Mouse (Mus musculus): ENCODE data around the gene Hsd11b2.

Hsd11b2 gene

DNA sequence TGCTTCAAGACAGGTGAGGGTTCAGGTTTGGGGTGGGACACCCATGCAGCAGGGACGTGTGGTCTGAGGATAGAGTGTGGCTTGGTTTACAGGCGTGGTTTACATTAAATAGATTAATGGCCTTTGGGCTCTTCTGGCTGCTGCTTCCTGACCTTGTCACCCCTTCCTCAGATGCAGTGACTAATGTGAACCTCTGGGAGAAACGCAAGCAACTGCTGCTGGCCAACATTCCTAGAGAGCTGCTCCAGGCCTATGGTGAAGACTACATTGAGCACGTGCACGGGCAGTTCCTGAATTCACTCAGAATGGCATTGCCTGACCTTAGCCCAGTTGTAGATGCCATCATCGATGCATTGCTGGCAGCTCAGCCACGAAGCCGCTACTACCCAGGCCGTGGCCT lies 4.3 kb downstream of the Hsd11b2 start:
- in situ Hi-C loops (cut with MseI, MboI) = no loop called here

DNA sequence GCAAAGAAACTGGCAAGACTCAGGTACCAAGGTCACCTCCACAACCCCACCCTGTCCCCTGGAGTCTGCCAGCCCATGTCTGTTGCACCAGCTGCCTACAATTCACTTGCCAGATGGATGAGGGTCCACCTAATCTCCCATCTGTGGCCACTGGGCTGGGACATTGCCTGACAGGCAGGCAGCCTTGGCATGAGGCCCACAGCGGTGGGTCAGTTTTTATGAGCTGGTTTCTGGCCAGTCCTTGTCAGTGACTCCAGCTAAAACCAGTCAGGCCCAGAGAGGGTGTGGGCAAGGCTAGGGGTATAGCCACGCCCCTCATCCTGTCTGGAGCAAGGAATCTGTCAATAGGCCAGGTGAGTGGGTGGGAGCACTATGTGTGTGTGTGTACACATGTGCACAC lies 8.6 kb downstream of the Hsd11b2 start:
- in situ Hi-C loops (cut with MseI, MboI) = no loop called here

DNA sequence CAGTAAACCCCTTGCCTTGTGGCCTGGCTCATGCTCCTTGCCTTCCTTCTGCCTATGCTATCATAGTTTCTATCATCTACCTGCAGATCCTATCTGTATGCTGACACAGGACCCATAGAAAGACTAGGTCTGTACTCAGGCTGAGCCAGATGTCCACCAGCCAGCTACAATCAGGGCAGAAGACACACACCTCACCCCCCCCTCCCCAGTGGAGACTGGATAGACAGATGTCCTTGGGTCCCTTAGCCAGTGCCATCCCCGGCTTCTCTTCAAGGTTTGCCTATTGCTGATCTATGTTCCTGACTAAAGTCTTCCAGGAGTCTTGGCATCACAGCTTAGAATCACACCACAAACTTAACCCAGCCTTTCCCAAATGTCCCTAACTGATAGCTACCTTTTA lies 9.7 kb downstream of the Hsd11b2 start:
- in situ Hi-C loops (cut with MseI, MboI) = no loop called here

DNA sequence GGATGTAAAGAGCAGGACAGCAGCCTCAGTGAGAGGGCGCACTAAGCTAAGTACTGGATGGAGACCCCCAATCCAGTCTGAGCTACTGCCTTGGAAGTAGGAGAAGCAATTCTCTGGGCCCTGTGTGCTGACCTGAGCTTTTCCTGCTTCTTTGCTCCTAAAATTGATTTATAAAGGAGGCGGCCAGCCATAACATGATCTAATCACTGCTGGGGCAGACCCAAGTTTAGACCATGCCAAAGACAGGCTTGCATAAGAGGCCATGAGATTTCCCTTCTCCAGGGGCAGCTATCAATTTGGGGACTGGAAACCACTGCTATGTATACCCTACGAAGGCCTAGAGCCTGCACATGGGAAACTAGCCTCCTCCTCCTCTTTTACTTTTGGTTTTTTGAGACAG lies 10.7 kb downstream of the Hsd11b2 start:
- in situ Hi-C loops (cut with MseI, MboI) = no loop called here

DNA sequence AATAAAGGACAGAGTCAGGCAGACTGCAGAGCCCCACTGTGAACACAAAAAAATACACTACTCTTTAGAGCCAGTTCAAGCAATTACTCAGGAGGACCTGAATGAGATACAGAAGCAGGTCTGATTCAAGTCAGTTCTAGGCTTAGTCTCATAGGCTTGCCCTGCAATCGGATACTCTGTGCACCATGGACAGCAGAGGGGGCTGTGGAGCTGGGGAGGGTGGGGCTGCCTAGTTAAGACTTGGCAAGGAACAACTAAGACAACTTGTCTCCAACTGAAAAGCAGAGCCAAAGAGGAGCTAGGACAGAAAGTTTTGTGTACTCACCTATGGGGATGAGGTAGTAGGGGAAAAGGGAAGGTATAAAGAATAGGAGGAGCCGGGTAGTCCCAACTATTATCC lies 13.2 kb downstream of the Hsd11b2 start:
- in situ Hi-C loops (cut with MseI, MboI) = no loop called here

DNA sequence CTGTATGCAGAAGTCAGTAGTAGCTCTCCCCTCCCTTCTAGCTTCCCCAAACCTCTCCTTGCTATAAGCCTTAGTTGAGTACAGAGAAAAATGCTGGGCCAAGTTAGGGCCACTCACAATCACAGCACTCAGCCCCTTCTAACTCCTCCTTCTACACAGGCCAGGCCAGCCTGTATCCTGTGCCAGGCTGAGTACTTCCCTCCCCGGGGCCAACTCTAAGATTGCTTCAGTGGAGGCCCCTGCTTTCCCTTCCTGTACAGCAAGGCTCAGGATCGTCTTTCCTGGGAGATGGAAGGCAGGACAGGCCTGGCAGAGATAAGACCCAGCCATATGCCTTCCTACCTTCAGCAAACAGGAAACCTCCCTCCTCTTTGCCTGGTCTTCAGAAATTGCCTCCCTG lies 14.9 kb downstream of the Hsd11b2 start:
- in situ Hi-C loops (cut with MseI, MboI) = no loop called here

DNA sequence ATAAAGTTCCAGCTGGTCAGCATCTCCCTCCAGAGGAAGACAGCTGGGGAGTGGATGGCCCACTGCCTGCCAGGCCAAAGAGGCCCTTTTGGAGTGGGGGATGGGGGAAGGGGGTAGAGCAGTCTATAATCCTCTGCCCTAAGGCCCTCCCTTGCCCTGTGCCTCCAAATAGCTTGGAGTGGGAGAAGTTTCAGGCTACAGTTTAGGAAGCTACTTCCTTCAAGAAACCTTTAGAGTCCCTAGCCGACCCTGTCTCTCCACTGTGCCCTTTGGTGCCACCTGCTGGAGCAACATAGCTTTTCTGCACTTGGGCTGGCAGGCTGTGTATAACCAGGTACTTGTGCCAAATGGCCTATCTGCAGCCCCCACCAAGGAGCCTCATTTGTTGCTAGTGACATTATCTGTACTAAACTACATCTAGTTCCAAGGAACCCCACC lies 15.4 kb downstream of the Hsd11b2 start:
- in situ Hi-C loops (cut with MseI, MboI) = no loop called here

DNA sequence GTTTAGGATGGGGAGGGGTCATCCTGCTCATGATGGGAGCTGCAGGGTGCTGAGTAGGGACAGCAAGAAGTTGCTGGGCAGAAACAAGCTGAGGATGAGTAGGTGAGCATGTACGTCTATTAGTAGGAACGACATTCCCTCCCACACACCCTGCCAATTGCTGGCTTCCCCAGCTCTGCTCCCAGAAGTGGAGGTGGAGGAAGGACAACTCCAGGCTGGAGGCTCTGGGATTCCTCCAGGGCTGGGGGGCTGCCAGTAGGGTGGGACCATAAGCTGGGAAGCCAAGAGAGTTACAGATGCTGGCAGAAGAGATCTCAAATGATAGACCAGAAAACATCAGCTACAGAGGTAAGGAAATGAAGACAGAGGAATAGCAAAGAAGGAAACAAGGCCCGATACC lies 18.0 kb downstream of the Hsd11b2 start:
- in situ Hi-C loops (cut with MseI, MboI) = no loop called here

DNA sequence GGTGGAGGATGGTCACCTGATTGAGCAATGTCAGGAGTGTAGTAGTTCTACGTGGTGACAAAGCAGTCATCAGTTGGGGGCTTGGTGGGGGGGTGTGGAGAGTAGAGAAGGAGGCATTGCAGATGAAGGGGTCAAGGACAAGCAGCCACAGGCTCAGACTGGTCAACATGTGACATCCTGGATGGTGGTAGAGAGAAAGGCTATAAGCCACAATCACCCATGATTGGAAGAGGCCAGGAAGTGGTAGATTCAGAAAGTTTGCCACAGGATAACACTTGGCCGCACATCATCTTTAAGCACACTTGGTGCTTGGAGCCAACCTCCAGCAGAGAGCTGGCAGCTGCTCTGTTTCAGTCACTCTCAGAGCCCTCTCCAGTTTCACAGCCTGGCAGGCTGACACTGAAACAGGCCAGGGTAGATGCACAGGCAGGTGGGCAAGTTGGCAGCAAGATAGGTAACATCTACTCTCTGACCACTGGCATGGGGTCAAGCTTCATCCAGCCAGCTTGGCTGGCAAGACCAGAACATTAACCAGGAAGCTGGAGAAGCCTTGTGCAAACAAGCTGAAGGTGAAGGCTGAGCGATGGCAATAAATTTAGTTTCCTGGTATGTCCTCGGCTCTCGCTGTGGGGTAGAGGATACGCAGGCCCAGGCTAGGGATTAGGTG lies 18.6 kb downstream of the Hsd11b2 start:
- in situ Hi-C loops (cut with MseI, MboI) = no loop called here

DNA sequence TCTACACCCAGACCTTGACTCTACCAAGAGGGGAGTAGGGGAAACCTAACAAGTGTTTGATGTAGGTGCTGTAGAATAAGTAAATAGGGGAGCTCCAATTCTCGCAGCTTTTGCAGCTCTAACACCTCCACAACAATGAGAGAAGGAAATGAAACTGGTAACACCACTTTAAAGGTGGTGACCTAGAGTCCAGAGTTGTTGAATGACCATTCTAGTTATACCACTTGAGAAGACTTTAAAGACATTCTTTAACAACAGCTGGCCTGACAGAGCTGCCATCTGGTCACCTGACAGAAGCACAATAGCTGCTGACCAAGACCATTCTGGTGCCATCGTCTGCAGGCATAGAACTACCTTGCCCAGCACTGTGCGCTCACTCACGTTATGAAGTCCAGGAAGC lies 20.4 kb downstream of the Hsd11b2 start:
- in situ Hi-C loops (cut with MseI, MboI) = no loop called here

DNA sequence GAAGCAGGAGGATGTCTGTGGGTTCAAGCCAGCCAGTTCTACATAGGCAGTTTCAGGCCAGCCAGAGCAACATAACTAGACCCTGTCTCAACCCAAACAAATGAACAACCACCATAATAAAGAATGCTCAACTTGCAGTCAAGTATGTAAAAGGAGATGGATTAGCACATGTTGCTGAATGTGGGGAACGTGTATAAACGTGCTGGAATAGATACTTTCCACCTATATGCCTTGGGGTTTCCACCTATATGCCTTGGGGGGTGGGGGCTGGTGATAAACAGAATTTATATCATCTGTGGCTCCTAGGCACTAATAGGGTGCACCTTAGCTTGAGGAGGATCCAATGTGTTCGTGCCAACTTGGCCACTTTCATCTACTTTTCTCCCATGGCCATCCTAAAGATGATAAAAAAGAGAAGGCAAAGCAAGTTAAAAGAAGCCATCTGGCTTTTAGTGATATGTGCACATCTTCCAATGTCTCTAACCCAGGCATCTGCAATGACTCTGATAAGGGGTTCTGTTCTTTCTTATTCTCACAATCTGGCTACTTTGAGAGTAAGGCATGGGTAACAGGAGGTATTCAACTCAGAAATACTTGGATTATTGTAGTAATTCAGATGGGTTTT lies 23.6 kb downstream of the Hsd11b2 start:
- in situ Hi-C loops (cut with MseI, MboI) = no loop called here

DNA sequence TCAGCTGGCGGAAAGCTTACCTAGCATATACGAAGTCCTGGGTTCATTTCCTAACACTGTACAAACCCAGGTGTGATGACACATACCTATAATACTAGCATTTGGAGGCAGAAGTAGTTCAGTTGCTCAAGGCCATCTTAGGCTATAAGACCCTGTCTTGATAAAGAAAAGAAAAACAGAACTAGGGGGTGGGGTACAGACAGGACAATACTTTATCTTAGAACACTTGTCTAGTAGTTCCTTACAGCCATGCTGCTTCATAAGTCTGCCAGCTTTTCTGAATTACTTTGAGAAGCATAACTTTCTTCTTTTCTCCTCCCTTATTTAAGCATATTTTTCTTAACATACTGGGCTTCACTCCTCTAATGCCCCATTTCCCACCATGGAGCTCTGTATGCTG lies 24.3 kb downstream of the Hsd11b2 start:
- in situ Hi-C loops (cut with MseI, MboI) = no loop called here

DNA sequence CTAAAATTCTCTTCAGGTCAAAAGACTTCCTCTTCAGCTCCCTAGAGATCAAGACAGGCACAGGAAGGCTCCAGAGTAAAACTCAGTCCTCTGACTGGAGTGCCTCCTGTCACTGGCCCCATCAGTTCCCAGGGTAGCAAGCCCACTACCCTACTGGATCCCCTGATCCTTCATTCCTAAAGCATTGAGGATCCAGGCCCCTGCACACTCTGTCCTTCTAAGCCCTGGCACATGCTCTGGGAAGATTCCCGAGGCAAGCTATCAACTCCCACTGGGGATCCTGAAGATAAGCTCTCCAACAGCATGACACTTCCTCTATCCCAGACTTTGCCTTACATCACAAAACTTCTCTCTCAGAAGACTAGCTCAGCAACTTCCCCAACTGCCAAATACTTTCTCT lies 25.1 kb downstream of the Hsd11b2 start:
- in situ Hi-C loops (cut with MseI, MboI) = no loop called here

DNA sequence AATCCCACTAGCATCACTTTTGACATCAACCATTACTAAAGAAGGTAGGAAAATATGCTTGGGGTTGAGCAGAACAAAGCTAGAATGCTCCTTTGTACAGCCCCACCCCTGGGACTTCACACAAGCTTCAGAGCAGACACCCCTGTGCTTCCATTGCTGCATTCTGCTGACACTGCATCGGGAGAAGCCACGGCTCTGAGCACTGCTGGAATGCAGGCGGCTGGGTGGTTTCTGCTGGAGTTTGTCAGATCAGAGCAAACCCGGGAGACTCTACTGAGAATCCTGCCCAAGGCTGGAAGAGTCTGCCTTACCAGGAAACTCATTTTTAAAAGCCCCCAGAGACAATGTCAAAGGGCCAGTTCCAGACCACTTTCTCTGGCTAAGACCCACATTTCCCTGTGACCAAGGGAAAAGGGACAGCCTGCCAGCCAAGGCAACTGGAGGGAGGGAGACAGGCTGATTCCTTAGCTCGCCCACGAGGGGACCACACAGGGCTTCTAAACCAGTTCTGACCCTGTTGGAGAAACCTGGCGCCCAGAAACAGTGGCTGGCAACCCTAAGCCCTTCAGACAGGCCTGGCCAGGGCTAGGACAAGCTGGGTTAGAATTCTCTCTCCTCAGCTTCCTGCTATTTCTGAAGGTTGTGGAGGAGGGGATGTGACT lies 26.1 kb downstream of the Hsd11b2 start:
- in situ Hi-C loops (cut with MseI, MboI) = no loop called here

DNA sequence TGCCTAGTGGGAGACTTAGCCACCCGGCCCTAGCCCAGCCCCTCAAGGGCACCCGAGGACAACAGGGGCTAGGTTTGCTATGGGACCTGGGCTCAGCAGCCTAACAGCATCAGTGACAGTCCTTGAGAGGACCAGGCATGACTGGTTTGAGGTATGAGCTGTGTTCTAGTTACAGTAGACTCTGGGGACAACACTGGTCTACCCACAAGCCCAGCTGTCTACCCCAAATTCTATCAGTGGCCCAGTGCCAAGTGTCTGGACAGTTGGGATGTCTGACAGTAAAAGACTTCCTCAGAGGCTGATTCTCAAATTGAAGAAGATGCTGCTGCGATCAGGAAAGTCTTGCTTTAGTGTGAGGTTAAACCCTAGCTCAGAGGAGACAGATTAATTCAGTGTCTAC lies 26.7 kb downstream of the Hsd11b2 start:
- in situ Hi-C loops (cut with MseI, MboI) = no loop called here

DNA sequence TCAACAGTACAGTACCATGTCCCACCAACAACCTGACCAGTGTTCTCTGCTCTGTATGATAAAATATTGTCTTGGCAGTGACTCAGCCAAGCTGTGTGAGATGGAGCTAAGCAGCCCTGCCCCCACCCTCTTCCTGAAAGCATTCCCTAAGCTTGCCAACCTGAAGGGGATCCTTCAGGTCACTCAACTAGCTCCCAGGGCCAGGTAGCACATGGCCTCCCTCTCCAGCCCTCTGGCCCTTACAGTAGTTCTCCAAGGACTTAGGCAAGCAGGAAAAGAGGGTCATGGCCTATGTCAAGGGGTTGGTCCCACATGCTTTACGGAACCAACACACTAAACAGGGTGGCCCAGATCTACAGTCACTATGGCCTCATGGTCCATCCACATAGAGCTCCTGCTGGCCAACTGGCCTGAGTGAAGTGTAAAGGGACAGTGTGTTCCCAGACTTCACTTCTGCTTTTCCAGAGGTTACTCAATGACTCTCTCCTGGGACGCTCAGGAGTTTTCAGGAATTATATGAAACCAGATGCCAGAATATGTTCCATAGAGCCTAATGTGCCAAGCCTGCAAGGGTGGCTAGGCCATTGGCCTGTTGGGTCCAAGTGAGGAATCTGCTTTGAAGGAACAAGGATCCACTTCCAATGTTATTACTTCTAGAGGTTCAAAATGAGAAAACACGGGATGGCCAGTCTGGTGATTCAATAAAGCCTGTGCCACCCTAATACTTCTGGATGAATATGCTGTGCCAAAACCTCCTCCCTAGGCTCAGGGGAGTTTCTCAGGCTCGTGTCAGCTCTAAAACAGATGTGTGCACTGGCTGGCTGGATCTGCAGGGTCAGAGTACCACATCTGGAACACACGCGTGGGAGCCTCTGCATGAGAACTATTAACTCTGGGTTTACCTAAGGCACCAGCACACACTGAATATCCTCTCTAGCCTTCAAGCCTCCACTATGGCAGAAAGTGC lies 28.1 kb downstream of the Hsd11b2 start:
- in situ Hi-C loops (cut with MseI, MboI) = no loop called here

DNA sequence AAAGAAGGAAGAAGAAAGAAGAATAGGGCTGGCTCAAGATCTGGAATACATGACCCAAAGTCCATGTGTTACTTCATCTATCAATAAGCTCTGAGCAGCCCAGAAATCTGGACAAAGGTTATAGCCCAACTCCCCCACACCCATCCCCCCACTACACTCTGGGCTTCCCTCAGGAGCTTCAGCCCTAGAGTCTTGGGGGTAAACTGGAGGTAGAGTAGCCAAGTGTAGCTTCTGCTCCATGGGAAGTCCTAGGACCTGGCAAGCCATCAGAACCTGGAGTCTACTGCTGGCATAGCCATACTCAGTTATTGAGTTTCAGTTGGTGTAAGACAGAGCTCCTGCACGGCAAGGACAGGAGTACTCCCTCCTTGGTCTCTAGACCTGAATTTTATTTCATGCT lies 31.0 kb downstream of the Hsd11b2 start:
- in situ Hi-C loops (cut with MseI, MboI) = no loop called here

DNA sequence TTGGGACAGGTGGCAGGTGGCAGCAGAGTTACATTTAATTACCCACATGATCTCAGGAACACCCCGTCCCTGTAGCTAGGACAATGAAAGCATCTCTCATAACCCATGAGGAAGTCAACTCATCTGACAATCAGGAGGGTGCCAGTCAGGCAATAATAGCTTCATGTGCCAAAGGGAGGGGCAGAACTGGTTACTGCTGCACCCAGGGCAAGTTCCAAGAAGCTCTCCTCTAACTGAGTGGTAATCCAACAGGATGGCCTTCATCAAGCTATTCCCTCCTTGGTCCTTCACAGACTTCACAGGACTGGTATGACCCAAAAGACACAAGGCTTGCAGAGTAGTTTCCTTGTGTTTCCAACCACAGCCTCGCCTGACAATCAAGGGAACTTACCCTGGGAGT lies 31.5 kb downstream of the Hsd11b2 start:
- in situ Hi-C loops (cut with MseI, MboI) = no loop called here

DNA sequence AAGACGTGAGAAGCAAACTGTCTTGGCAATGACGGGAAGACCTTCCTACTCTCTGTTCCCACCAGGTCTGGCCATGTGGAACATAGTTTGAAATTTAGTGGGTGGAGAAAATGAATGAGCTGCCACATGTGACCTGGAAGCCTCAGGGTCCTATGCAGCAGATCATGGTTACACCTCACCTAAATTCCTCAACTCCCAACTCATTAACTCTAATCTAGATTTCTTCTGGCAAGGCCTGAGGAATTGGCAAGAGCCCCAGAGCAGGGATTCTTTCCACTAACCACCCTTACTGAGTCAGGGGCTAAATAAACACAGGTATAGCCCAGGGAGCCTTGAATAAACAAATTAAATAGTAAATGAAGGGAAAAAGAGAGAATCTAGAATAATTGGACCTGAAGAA lies 33.5 kb downstream of the Hsd11b2 start:
- in situ Hi-C loops (cut with MseI, MboI) = no loop called here

DNA sequence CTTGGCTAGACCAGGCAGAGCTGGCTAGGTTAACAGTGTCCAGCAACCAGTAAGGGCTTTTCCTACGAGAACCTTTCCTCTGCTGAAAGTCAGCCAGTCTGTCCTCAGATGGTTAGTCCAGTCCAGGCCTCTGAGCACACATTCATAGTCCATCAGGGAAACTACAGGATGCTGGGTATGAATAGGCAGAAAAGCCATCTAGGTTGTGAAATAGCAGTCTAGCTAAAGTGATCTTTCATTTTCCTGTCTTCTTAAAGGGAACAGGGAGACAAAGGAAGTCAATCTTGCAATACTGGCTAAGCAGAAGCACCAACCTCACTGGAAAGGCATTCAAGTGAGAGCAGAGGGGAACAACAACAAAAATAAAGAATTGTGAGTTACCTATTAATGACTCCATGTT lies 34.3 kb downstream of the Hsd11b2 start:
- in situ Hi-C loops (cut with MseI, MboI) = no loop called here

DNA sequence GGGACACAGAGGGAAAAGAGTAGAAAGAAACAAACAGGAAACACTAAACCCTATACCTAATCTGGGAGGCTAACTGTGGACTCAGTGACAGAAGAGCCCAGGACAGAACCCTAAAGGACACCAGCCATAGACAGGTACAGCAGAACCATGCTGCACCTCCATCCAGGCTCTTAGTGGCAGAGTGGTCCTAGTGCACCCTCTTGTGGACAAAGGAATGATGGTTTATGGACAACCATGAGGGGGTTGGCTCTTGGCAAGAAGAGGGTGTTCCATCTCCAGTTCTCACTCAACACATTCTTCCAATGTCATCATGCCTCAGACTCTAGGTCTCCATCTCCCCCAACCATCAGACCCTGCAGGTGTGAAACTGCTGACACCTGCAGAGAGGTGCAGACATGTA lies 35.5 kb downstream of the Hsd11b2 start:
- in situ Hi-C loops (cut with MseI, MboI) = no loop called here

DNA sequence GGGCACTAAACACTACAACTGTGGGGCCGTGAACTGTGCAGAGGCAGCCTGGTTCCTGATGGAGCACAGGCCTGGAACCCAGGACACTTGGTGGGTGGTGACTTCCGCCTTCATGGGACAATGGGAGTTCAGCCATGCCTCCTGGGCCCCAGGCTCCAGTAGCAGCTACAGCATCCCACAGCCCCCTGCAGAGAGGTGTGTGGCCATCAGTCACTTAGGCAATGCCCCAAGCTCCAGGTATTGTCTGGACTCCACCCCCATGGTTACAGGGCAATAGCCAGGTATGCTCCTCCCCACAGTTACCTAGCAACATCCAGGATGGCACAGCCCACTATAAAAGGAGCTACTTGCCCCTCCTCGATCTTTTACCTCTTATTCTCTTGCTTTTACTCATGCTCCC lies 36.7 kb downstream of the Hsd11b2 start:
- in situ Hi-C loops (cut with MseI, MboI) = no loop called here
